Mouse (Mus musculus) spleen, postnatal 4 days (tissue): ENCODE data around the gene Kcnk3.

Source experiments
- DNase-seq, 2 experiments: peaks; one replicate each; pipeline ENCODE4 v3.0.0; 2022; ENCODE audit warnings: low spot score in 2 of 2

Kcnk3 gene

DNA sequence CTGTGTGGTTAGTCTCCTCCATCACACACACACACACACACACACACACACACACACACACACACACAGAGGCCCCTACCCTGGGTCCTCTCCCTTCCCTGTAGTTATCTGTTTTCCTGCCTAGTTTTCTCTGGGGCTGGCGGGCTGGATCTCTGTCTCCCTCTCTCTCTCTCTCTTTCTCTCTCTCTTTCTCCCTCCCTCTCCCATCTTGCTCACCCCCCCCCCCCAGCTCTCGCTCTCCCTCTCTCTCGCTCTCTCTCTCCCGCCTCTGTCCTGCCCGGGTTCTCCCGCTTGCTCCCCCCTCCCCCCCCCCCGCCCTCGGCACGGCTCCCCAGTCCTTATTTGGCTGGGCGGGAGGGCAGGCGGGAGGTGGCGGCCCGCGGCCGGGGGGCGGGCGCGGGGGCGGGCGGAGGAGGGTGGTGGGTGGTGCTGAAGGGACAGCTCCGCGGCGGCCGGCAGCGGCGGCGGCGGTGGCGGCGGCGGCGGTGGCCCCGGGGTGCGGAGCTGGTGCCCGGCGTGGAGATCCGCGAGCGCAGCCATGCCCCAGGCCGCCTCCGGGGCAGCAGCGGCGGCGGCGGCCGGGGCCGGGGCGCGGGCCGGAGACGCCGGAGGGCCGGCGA is at the start of gene Kcnk3:
TSS of gene Kcnk3 (plus strand) at position 490 of the 620 bp plus-strand sequence.
- DNase-seq, result peak; percentile 63 to 85

DNA sequence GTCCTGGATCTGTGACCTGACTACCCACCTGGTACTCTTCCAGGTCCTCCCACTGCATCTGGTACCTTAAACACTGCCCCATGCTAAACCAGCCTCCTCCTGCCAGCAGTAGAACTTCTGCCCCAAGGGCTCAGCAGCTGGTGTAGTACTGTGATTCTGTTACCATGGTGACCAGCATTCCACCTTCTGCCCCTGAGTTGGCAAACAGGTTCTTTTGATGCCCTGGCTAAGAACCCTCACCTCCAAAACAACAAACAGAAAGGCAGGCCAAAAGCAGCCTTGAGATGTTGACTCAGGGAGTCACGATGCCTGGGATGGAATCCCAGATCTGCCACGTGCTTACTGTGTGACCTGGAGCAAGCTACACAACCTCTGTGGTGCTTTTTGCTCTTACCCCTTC is 42.3 kb upstream of the Kcnk3 start, which contains the start of gene Cib4:
TSS of gene Cib4 (minus strand) at position 139 of the 400 bp plus-strand sequence.
- no peak for DNase-seq

DNA sequence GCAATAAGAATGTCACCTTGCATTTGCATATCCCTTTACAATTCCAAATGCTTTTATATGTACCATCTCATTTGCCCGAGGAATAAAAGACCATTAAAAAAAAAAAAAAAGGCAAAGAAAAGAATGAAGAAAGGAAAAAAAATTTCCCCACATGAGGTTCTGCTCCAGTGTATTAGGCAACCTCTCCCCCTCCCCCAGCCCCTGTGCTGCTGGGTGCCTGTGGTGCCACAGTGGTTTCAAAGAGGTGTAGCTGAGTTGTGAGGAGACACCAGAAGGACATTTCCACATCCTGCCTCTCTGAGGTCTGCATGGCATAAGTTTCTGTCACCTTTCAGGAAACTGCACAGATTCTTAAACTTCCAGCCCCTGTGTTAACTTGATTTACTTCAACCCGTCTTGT is 39.3 kb upstream of the Kcnk3 start:
- DNase-seq, result no peak

DNA sequence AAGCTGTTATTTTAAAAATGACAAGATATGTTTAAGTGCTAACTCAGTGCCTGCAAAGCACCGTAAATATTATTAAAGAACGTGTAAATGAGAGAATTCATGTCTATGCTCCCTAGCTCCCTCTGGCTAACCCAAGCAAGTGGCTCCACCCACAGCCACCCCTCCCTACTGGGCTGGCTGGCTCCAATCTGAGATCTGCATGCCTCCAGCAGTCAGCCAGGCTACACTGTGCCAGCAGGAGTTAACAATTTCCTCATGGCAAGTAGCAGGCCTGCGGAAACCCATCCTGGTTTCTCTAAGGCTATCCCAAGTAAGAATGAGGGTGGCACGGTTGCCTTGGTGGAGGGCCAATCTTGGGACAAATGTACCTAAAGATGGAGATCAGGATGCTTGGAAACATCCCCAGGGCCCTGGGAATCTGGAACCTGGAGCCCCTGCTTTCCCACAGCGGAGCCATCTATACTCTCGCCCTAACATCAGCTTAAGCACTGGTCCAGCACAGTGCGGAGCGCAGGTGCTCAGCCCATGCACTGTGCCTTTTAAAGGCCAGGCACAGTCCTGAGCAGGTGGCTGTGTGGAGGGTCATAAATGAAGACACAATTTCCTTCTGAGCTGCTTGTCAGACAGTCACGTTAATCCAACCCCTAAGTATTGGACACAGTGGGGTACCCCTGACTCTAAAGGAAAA is 37.5 kb upstream of the Kcnk3 start:
- no peak for DNase-seq

DNA sequence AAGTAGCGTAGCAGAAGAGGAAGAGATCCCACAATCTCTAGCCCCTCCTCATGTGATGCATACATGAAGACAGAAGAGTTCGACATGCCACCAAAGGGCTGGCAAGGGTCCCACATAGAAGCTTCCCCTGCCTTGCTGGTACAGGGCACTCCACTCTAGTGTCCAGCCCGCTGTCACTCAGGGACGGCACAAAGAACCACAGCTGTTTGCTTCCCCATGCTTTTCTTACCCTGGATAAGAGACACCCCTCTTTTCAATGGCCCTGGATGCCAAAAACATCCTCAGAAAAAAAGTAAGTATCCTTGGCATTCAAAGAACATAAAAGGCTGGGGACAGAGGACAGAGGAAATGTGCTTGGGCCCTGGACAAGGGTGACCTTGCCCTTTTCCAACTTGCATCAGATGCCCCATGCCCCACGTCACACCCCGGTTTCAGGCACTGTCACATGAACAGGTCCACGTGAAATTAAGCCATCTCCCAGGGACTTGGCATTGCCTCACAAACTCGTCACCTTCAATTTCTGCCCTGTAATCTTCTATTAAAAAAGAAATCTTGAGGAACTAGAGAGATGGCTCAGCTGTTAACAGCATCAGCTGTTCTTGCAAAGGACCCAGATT is 36.8 kb upstream of the Kcnk3 start:
- no peak for DNase-seq

DNA sequence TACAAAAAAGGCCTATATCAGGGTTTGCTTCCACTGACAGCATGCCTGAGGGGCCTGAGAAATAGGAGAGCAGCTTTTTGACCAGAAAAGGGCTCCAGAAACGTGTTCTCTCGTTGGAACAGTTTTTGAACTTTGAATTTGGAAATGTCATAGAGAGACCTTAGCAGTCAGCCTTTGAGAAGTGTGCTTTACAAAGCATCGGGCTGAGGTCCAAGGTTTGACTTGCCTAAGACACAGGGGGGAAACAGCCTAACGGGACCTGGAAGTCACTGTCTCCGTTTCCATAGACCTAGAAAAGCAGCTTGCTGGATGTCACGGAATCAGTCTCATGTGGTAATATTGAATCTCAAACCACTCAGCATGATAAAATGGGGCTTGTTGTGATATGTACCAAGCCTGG is 36.0 kb upstream of the Kcnk3 start:
- DNase-seq, result no peak

DNA sequence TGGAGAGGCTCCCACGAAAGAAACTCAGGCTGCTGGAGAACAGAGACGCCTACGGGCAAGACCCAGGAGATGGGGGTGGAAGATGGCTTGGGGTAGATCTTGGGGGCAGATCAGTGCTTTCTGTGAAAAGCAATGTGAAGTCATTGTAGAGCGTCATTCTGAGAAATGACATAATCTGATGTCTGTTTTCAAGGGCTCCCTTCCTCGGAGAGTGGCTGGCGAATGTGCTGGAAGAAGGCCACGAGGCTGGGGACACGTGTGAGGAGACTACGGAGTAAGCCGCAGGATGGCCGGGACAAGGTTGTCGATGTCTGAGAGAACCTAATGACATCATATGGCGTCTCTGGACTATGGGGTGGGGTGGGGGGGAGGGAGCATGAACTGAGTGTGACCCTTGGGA is 34.0 kb upstream of the Kcnk3 start:
- no peak for DNase-seq

DNA sequence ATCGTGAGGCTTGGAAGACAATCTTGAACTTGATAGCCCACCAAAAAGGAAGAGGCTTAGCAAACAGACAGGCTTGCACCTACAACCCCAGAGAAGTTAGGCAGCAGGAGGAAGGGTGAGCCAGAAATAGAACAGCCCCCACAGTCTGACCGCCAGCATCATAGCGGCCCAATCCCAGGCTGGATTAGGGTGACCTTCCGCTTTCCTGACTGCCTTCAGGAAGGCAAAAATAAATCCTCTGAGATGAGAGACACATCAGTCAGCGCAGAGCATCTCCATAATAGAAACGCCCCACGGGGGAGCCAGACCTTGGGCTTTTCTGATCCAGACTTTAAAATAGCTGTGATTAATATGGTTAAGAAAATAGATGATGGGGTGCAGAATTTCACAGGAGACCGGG is 33.0 kb upstream of the Kcnk3 start:
- DNase-seq, result no peak

DNA sequence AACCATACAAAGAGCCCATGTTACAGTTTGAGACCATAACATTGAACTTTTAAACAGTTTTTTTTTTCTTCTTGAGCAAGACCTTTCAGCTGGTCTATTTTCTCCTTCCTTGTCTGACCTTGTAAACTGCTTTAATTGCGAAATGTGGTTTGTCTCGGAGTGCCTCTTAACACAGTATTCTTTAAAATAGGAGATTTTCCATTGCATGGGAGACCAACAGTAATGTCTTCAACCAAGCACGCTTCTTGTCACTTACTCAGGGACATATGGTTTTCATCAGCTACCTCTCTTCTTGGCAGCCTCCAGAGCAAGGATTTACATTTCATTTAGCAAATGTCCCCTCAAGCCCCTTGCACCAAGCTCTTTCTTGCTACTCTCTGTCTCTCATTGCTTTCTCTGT is 31.7 kb upstream of the Kcnk3 start:
- DNase-seq, result no peak

DNA sequence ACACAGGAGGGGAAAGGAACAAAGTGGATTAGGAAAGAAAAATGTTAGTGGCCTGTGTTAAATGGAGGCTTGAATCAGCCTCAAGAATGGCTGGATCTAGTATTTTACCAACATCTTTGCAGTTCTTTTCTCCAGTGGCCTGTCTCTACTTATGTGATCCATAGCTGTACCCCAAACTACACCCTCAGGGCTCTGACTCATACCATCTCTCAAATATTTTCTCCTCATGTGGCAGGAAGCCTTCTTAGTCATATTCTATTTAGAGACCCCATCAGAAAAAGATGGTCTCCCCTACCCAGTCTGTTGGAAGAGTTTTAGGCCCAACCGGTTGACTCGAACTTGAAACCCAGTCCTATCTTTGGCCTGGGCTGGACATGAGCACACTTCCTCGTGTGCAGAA is 28.5 kb upstream of the Kcnk3 start:
- no peak for DNase-seq

DNA sequence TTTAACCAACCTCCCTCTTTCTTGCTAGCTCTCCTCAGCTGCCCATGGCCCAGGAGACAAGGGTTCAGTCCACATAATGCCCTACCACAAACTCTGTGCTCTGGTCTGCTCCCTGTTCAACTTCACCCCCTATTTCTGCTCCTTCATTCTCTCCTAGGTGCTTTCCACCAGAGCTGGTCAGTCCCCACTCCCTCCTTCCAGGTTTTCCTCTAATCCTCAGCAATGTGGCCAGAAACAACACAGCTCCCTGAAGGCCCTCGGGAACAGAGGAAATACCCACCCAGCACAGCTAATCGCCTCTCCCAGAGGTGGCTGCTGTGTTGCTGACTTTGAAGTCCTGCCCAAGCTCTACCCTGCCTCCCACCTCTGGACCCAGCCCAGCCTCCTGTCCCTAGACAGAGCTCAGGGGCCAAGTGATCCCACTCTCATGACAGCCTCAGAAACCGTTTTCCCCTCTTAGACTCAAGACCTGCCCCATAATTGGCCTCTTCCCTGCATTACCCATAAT is 27.9 kb upstream of the Kcnk3 start:
- no peak for DNase-seq

DNA sequence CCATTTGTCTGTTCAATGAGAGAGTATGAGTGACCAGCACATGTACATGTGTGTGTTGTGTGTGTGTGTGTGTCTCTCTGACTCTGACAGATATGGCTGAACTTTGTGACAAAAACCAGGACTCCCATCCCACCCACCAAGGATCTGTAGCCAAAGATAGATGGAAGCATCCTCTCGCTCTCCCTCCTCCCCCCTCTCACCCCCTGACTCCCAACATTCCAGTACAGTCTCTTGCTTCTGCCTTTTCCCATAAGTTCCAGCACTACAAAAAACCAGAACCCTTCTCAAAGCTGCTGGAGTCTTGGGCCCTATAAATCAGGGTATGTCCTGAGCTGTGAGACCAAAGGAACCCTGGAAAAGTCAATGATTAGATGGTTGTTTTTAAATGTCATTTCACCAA is 19.5 kb upstream of the Kcnk3 start:
- DNase-seq, result no peak

DNA sequence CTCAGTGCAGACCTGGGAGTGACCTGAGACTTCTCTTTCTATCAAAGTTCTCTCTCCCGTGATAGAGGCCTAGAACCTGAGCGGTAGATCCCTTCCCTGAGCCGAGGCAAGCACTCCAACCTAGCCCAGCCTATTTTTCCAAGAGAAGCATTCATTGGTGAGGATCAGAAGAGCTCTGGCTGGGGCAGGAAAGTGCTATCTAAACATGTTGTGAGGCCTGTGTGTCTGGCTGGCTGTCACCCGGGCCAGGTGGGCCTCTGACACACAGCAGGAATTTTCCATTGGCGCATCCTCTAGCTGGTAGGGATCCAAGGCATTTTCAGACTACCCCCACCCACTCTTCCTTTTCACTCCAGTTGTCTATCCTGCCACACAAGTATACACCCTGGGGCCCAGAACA is 16.1 kb upstream of the Kcnk3 start:
- no peak for DNase-seq

DNA sequence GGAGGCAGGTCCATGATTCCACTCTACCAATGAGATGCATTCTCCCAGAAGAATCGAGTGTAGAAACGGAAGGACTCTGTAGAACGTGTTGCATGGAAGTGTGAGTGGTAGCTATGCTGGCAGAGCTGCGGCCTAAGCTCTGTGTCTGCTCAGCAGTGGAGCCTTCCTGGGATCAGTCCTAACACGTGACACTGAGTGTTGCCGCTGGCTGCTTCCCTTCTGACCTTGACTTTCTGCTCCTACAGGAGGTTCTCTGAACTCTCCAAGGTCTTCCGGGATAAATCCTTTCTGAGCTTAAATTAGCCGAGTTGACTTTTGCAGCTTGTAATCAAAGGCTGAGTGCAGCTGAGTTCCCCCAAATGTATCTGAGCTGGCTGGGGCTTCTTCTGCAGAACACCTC is 13.6 kb upstream of the Kcnk3 start:
- no peak for DNase-seq

DNA sequence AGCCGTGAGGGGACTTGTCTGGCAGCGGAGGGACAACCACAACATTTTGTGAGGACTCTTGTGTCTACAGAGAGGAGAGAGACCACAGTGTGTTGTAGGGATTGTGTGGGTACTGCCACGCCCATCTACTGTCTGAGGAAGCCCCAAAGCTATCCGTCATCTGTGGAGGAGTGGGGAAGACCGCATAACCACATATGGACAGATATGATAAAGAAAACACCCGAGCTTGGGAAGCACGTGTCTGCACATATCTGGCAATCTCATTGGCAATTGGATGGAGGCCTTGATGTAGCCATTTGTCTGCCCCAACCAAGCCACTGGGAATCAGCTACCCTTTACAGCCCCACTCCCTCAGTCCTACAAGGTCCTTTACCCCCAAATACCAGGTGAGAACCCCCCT is 11.7 kb upstream of the Kcnk3 start:
- DNase-seq, result no peak

DNA sequence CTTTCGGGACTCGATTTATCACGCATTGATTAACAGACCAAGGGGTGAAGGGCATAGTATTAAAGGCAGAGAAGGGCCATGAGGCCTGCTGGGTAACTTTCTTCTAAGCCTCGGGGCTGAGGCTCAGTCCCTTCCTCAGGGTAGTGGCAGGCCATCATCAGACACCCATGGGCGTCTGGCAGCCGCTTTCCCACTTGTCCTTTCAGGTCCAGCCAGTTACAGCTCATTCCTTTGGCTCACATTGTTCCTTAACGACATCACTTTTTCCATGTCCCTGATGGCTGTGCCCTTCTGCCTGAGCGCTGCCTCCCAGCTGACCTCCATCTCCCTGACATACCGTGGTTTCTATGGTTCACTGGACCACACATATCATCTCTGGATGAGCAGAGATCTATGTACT is 10.7 kb upstream of the Kcnk3 start:
- no peak for DNase-seq

DNA sequence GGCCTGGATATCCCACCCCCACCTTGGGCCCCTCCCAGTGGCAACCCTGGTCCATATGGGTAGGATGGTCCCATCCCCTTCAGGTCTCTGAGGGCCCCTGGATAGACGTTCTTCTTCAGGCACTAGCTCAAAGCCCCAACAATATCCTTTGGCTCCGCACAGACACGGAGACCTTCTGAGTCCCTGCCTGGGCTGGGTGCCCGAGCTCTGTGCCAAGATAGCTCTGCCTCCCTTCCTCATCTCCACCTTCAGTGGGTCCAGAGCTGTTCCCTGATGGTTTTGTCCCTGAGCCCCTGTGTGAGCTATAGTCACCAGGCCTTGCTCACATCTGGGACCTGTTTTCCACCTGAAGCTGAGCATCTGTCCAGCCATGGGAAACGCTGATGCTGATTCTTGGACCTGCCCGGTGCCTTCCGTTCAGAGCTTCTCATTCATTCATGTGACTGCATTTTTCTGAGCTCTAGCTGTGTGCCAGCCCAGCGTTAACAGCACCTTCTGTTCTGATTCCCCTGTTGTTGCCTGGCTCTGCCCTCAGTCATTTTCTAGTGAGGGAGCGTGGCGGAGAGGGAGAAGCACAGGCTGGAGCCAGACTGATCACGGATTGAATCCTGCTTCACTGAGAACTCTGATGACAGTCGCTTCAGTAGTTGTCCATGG is 10.2 kb upstream of the Kcnk3 start:
- DNase-seq, result no peak

DNA sequence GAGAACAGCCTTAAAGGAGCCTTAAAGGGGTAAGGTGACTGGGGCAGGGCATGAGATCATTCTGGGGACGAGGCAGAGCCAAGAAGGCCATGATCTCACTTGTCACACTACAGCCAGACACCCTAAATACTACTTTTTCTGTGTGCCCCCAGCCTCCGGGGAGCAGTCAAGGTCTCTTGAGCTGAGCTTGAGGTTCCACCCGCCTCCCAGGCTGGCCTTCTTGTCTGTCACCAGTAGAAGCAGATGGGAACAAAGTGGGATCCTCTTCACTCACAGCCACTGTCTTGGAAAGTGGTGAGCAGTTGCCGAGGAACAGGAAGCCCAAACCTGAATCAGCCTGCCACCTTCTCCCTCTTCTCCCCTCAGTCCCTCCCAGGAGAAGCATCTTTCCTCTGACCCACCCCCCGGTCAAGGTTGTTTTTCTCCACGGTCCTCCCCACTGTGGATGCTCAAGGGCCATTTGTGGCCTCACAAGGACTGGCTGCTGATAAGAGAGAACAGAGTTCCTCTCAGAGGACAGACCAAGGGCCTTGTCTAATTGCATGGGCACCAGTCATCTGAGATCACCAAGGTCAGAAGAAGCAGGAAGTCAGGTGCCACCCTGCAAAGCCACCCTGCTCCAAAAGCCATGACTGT is 9.4 kb upstream of the Kcnk3 start:
- no peak for DNase-seq

DNA sequence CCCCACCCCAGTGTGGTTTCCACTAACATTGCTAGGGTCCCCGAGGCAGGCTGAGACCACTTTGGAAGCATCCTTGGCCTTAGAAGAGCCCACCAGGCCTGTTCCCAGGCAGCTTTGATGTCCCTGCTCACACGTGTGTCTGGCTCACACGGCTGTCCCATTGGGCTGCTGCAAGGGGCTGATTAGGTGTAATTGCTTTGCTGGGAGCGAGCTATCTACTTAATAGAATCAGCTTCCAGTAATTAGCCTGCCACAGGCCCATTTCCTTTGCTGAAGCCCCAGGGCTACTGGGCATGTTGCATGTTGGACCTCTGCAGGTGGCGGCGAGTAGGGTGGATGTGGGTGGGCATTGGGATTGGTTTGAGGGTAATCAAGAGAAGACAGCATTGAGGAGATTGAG is 7.2 kb upstream of the Kcnk3 start:
- DNase-seq, result no peak

DNA sequence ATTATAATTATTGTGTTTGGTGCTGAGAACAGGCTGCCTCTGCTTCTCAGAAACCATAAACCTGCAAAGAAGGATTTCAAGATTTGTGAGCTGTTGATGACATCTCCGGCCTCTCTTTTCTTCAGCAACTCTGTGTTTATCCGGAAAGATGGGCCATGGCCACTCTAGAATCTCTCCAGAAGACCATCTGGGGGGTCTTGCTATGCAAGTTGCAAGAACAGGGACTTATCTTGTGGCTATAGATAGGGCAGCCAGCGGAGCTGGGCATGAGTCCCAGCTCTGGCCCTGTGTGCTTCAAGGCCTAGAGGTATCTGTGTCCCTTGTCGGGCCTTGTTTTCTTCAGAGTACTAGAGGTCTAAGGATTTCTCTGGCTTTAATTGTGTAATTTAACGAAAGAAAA is 6.0 kb upstream of the Kcnk3 start:
- no peak for DNase-seq

DNA sequence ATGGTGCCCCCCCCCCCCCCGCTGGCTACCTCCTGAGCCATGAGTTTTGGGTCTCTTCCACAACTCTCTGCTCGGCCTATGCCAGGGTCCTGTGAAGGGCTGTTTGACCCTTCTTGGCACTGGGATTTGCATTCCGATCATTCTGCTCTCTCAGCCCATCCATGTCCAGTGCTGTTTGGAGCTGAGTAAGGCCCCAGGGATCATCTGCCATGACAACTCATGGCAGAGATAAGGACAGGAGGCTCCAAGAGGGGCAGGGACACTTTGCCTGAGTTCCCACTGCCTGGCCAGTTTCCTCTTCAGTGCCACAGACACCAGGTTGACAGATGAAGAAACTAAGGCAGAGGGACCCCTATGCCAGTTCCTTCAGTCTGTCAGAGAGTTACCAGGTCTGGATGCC is 1.4 kb upstream of the Kcnk3 start:
- DNase-seq, result no peak

DNA sequence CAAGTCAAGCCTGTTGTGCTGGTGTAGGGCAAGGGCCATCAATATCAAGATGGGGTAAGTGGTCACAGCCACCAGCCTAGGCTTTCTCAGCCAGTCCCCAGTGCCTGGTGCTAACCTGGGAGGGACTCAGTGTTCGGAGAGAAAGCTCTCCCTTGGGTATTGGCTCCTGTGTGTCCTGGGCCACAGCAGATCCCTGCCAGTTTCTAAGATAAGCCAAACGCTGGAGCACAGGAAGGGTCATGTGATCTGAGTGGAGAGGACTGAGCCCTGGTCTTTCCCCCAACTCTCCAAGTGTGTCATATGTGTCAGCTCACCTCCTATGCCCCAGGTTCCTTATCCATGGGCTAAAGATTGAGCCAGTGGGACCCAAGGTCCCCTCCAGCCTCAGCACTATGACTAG is 869 bp upstream of the Kcnk3 start:
- no peak for DNase-seq
